Mouse (Mus musculus): ENCODE measurements around the gene Map2k2. TPM values are rescaled to one million over a fixed set of nuclear protein-coding genes. Genes with fewer than 3 reads are reported as not detected.
A peak's percentile ranks its signal among the peaks of the same experiment; 100 is the strongest.

The Map2k2 gene
- total and polyA plus RNA-seq, 3 experiments: 67.2 to 127 (median 120) TPM

GRCm38 (mm10) chr10:81177958-81178712 lies 72.4 kb downstream of the Map2k2 start:
- Histone ChIP-seq H3K9ac (ENCODE audit: insufficient read depth, low read depth) (peak overlapping the region; percentile 98), H3K4me2 (ENCODE audit: insufficient read depth, low read depth, poor library complexity, severe bottlenecking) (peak overlapping the region; percentile 60), H3K79me2 (replicated peaks; ENCODE audit: control insufficient read depth, extremely low read depth, insufficient read depth, poor library complexity, severe bottlenecking) (peaks cover 39% of the 10 kb centered on the region), H3K27me3 (replicated peaks) (no peaks in the 10 kb centered on the region), H3K4me3 (replicated peaks in 1 of 3; ENCODE audit: low read depth in 2 of 3, low read length in 2 of 3, poor library complexity in 1 of 3) (peak overlapping the region; percentile 96 to 99 (median 99)), H3K4me1 (ENCODE audit: control insufficient read depth in 1 of 2, insufficient read depth in 2 of 2) (peaks cover 22 to 47% of the 10 kb centered on the region in 2 experiments), H3K36me3 (replicated peaks in 1 of 2; ENCODE audit: control insufficient read depth in 1 of 2, insufficient read depth in 1 of 2, low read length in 1 of 2) (peaks cover 53 to 54% of the 10 kb centered on the region in 2 experiments), H3K9me3 (replicated peaks; ENCODE audit: low read length) (no peaks in the 10 kb centered on the region), H3K27ac (ENCODE audit: insufficient read depth, low read depth) (peak overlapping the region; percentile 84)
- in situ Hi-C loops (cut with MboI; ENCODE audit: low pct_ligation_motif_present, low pct_unique_long_range_greater_than_20kb, low sequenced_read_pairs) (loop anchor here (10.0 kb wide), 1 partner anchor 103 kb away; the partner anchor contains the start of gene Thop1), dilution Hi-C loops (cut with MboI; ENCODE audit: extremely low pct_ligation_motif_present, extremely low pct_unique_long_range_greater_than_20kb, low sequenced_read_pairs) (no loop called here)
- DNase-seq (ENCODE audit: extremely low read depth): no peak
- TF ChIP-seq SIN3A (IDR thresholded peaks at IDR 0.05; ENCODE audit: low read length): no peak
- TF ChIP-seq BHLHE40 (IDR thresholded peaks at IDR 0.05; ENCODE audit: low read depth, low read length): no peak
- 0 out of 2 replicates have a peak, but pooled peaks have one; percentile 1 for TF ChIP-seq MXI1 (IDR thresholded peaks at IDR 0.05; ENCODE audit: low read depth, low read length)
- TF ChIP-seq MYC (IDR thresholded peaks at IDR 0.05; ENCODE audit: low read depth, low read length): no peak

- Histone ChIP-seq H3K27me3 (replicated peaks) (no peaks in the 10 kb centered on the region), H3K27ac (ENCODE audit: insufficient read depth, low read depth) (no peak overlapping the region), H3K9ac (ENCODE audit: insufficient read depth, low read depth) (no peak overlapping the region), H3K79me2 (replicated peaks; ENCODE audit: control insufficient read depth, extremely low read depth, insufficient read depth, poor library complexity, severe bottlenecking) (peaks cover 39% of the 10 kb centered on the region), H3K9me3 (replicated peaks; ENCODE audit: low read length) (no peaks in the 10 kb centered on the region), H3K4me1 (ENCODE audit: control insufficient read depth in 1 of 2, insufficient read depth in 2 of 2) (peaks cover 25 to 52% of the 10 kb centered on the region in 2 experiments), H3K4me2 (ENCODE audit: insufficient read depth, low read depth, poor library complexity, severe bottlenecking) (peak overlapping the region; percentile 60; the same call in 1 of the 2 replicates), H3K36me3 (replicated peaks in 1 of 2; ENCODE audit: control insufficient read depth in 1 of 2, insufficient read depth in 1 of 2, low read length in 1 of 2) (peaks cover 53 to 55% of the 10 kb centered on the region in 2 experiments), H3K4me3 (replicated peaks in 1 of 3; ENCODE audit: low read depth in 2 of 3, low read length in 2 of 3, poor library complexity in 1 of 3) (peak overlapping the region in 1 of 3 experiments; percentile 99)
- dilution Hi-C loops (cut with MboI; ENCODE audit: extremely low pct_ligation_motif_present, extremely low pct_unique_long_range_greater_than_20kb, low sequenced_read_pairs) (no loop called here), in situ Hi-C loops (cut with MboI; ENCODE audit: low pct_ligation_motif_present, low pct_unique_long_range_greater_than_20kb, low sequenced_read_pairs) (loop anchor here (10.0 kb wide), 1 partner anchor 104 kb away; the partner anchor contains the start of gene Thop1)
- TF ChIP-seq SIN3A (IDR thresholded peaks at IDR 0.05; ENCODE audit: low read length) (no peak), POLR2A (IDR thresholded peaks at IDR 0.05; ENCODE audit: low read depth, low read length) (peak; percentile 12; the same call in 1 of the 2 replicates)
- no peak for DNase-seq (ENCODE audit: extremely low read depth)
Observed at GRCm38 (mm10) chr10:81178927-81179326, 73.2 kb downstream of the Map2k2 start.

GRCm38 (mm10) chr10:81179451-81180342 lies 74.0 kb downstream of the Map2k2 start:
- no peaks in the 10 kb centered on the region for H3K9me3 ChIP-seq (replicated peaks; ENCODE audit: low read length)
- dilution Hi-C loops (cut with MboI; ENCODE audit: extremely low pct_ligation_motif_present, extremely low pct_unique_long_range_greater_than_20kb, low sequenced_read_pairs) (no loop called here), in situ Hi-C loops (cut with MboI; ENCODE audit: low pct_ligation_motif_present, low pct_unique_long_range_greater_than_20kb, low sequenced_read_pairs) (loop anchor here (10.0 kb wide), 1 partner anchor 105 kb away; the partner anchor contains the start of gene Thop1)
- H3K27me3 ChIP-seq (replicated peaks): no peaks in the 10 kb centered on the region
- peak overlapping the region in 1 of 3 experiments; percentile 99 for H3K4me3 ChIP-seq (replicated peaks in 1 of 3; ENCODE audit: low read depth in 2 of 3, low read length in 2 of 3, poor library complexity in 1 of 3)
- H3K4me2 ChIP-seq (ENCODE audit: insufficient read depth, low read depth, poor library complexity, severe bottlenecking): no peak overlapping the region
- H3K79me2 ChIP-seq (replicated peaks; ENCODE audit: control insufficient read depth, extremely low read depth, insufficient read depth, poor library complexity, severe bottlenecking): peaks cover 41% of the 10 kb centered on the region
- peaks cover 53 to 63% of the 10 kb centered on the region in 2 experiments for H3K36me3 ChIP-seq (replicated peaks in 1 of 2; ENCODE audit: control insufficient read depth in 1 of 2, insufficient read depth in 1 of 2, low read length in 1 of 2)
- H3K4me1 ChIP-seq (ENCODE audit: control insufficient read depth in 1 of 2, insufficient read depth in 2 of 2): peaks cover 22 to 55% of the 10 kb centered on the region in 2 experiments
- no peak overlapping the region for H3K27ac ChIP-seq (ENCODE audit: insufficient read depth, low read depth)
- no peak overlapping the region for H3K9ac ChIP-seq (ENCODE audit: insufficient read depth, low read depth)
- no peak for DNase-seq (ENCODE audit: extremely low read depth)
- TF ChIP-seq POLR2AphosphoS2 (IDR thresholded peaks at IDR 0.05; ENCODE audit: low read depth, low read length) (peak; percentile 60), NELFE (IDR thresholded peaks at IDR 0.05; ENCODE audit: low read depth, low read length) (no peak), USF1 (IDR thresholded peaks at IDR 0.05; ENCODE audit: low read depth, low read length) (no peak), RAD21 (IDR thresholded peaks at IDR 0.05; ENCODE audit: low read depth, low read length) (no peak), IRF4 (IDR thresholded peaks at IDR 0.05; ENCODE audit: low read depth, low read length) (no peak), CTCF (conservative IDR thresholded peaks at IDR 0.05 in 1 of 2, IDR thresholded peaks at IDR 0.05 in 1 of 2; ENCODE audit: low read depth in 2 of 2, low read length in 2 of 2) (peak; percentile 17 to 31; a peak in 2 of 4 replicates), HCFC1 (IDR thresholded peaks at IDR 0.05; ENCODE audit: low read depth, low read length) (no peak), ZKSCAN1 (IDR thresholded peaks at IDR 0.05; ENCODE audit: borderline replicate concordance, low read depth, low read length) (no peak), JUN (IDR thresholded peaks at IDR 0.05; ENCODE audit: insufficient read depth, low read depth, low read length) (no peak), JUND (conservative IDR thresholded peaks at IDR 0.05; ENCODE audit: low read depth, low read length) (no peak), TCF12 (IDR thresholded peaks at IDR 0.05; ENCODE audit: low read depth, low read length) (no peak), ZMIZ1 (IDR thresholded peaks at IDR 0.05; ENCODE audit: low read depth, low read length) (no peak), CHD2 (IDR thresholded peaks at IDR 0.05; ENCODE audit: low read length) (no peak), MEF2A (IDR thresholded peaks at IDR 0.05; ENCODE audit: borderline replicate concordance, low read depth, low read length) (no peak), POLR2A (IDR thresholded peaks at IDR 0.05; ENCODE audit: low read depth, low read length) (peak; percentile 22), SIN3A (IDR thresholded peaks at IDR 0.05; ENCODE audit: low read length) (no peak), PAX5 (IDR thresholded peaks at IDR 0.05; ENCODE audit: low read length) (no peak), ZNF384 (IDR thresholded peaks at IDR 0.05; ENCODE audit: low read depth, low read length) (no peak)

Data from CH12.LX (cell line).